Mouse (Mus musculus) layer of hippocampus, postnatal 36 days (tissue): ENCODE measurements around the gene Cpa5. TPM values are rescaled to one million over a fixed set of nuclear protein-coding genes. Genes with fewer than 3 reads are reported as not detected.

Experiments
- DNase-seq, 2 experiments: peaks; one replicate each; pipeline ENCODE4 v3.0.0; 2022
- total RNA-seq, 2 experiments: library from RNA; stranded (reverse); gene quantifications; 2 replicates each; pipeline ENCODE4 v1.2.3; 2021

Cpa5 gene
- total RNA-seq, 2 experiments from 2014 or later = not detected

DNA sequence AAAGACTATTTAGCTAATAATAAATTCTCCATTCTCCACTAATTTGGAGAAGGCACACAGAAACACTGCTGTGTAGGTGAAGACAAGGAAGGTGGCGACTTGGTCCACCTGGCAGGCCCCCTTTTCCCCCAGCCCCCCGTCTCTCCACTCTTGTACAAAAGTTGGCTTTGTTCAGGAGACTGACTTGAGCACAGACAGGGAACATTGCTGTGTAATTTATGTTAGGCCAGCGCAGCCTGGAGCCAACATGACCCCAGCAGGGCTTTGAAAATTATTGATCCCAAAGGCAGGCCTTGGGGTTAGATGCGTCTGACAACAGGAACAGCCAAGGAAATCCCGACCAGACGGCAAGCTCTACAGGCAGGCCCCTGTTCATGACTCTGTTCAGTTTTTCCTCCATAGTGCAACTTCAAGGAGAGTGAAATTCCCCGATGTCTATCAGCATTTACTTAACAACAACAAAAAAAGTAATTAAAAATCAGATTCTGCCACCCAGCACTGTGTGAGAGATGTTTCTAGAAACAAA, 6.4 kb upstream of the Cpa5 start:
- no peak for DNase-seq

- DNase-seq = no peak
Measured at GRCm38 (mm10) chr6:30605111-30605510, 5.7 kb upstream of the Cpa5 start.

GRCm38 (mm10) chr6:30605672-30606071, 5.1 kb upstream of the Cpa5 start:
- no peak for DNase-seq

DNA sequence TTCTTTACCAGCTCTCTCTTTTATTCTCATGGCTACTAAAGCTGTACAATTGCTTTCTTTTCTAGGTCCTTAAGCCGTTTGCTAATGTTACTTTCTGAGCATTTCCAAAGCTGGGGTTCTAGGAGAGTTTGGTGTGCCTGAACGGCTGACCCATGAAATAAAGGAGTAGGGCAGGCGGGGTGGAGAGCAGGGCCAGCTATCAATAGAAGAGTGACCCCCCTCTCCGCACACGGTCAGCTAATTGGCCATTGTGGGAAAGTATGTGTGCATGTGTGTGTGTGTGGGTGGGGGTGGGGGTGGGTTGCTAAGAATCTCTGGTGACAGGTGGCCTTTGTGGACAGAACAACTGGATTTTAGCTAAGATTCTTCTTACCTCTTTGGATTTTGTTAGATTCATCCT, 402 bp downstream of the Cpa5 start:
- no peak for DNase-seq

- DNase-seq = no peak
Measured at GRCm38 (mm10) chr6:30614251-30614650, 3.4 kb downstream of the Cpa5 start.

DNA sequence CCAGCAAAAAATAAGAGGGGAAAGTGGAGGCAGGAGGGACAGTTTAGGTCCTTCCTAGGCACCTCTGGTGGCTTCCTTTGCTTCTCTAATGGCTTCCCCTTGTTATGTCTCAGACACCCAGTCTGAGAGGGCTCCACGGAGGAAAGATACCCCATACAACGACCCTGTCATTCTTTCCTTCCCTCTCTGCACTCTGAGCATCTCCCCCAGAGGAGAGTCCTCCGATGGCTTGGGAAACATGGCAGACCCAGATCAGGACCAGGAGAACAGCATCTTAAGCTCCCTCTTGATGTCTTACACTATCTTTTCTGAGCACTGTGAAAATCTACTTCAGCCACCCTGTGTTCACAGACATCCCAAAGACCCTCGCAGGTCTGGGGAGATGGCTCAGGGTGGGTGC, 4.9 kb downstream of the Cpa5 start:
- no peak for DNase-seq

GRCm38 (mm10) chr6:30616491-30616941, 5.7 kb downstream of the Cpa5 start:
- no peak for DNase-seq

- DNase-seq = no peak
Measured at GRCm38 (mm10) chr6:30617020-30617958, 6.5 kb downstream of the Cpa5 start.

DNA sequence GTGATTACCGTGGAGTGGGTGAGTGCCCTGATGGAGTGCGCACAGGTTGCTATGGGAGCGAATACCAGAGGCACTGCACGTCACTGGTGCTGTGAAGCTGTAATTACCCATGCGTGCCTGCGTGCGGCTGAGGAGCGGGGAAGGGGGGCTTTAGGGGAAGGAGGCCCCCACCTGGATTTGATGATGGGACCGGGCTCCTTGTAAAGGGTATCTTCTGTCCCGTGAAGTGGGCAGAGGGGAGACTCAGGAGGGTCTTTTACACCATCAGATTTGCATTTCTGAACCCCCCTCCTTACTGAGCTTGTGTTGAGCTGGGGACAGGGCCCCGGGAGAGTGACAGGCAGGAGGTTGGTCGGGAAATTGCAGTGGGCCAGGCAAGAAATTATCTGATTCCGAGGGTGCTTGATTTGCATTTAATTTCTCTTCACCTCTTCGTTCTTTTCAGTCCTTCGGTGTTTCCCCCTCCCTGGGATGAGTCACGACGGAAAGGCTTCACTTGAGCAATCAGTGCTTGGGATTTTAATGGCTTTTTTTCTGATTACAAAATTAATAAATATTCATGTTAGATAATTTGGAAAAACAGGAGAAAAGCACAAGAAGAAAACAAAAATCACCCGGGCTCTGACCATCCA, 7.3 kb downstream of the Cpa5 start:
- DNase-seq = peak; percentile 53 to 61

DNA sequence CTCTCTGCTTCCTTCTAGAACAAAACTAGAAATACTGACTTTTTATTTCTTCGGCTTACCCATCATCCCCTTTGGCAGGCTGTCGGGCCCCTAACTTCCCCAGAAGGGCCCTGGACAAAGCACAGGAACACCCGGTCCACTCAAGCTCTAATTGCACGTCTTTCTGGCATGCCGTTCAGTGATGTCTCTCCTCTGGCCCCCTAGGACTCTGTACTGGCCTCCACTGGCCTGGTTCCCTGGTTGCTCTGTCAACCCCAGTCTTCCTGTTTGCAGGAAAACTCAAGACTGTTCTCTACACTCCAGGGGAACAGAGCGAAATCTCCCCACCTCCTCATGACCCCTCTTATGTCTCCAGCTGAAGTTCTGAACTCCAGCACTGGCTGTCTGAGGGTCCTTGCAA, 7.9 kb downstream of the Cpa5 start:
- no peak for DNase-seq

DNA sequence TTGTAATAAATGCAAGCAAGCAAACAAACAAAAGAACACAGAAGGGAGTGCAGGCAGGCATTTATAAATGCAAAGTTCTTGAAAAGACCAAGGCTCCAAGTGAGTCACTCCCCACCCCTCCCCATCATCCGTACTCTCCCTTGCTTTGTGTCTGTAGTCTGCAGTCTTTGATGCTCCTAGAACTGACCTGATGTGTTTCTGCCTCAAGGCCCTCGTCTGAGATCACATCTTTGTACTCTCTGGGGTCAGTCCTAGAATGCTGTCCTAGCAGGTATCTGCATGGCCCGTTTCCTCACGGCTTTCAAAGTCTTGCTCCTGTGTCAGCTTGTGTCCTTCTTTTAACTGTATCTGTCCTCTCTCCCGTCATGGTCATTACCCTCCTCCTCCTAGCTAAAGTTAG, 8.8 kb downstream of the Cpa5 start:
- DNase-seq = no peak

GRCm38 (mm10) chr6:30620591-30620990, 9.8 kb downstream of the Cpa5 start:
- DNase-seq = no peak

DNA sequence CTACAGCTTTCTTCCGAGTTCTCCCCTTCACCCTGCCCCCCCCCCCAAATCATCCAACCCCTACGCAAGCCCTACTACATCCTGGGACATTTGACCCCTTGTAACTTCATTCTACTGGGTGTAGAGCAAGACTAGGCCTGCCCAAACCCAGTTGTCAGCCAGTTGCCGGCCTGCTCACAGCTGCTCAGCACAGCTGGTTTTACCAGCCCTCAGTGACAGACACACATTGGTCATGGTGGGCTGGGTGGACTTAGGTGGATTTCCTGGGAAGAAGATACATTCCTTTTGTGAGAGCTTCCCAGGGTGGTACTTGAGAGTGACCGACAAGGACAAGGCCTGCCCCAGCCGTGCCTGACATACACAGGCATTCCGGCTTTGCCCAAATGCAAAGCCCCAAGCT, 10.2 kb downstream of the Cpa5 start:
- no peak for DNase-seq

- no peak for DNase-seq
Measured at GRCm38 (mm10) chr6:30621986-30622389, 11.2 kb downstream of the Cpa5 start.

GRCm38 (mm10) chr6:30624763-30625162, 14.0 kb downstream of the Cpa5 start:
- DNase-seq = no peak

GRCm38 (mm10) chr6:30628152-30628551, 17.3 kb downstream of the Cpa5 start:
- peak; percentile 30 to 51 for DNase-seq

- DNase-seq = no peak
Measured at GRCm38 (mm10) chr6:30629989-30630388, 19.2 kb downstream of the Cpa5 start.

GRCm38 (mm10) chr6:30635361-30635862, 24.6 kb downstream of the Cpa5 start:
- no peak for DNase-seq

- DNase-seq = no peak
Measured at GRCm38 (mm10) chr6:30636186-30636842, 25.5 kb downstream of the Cpa5 start.

- no peak for DNase-seq
Measured at GRCm38 (mm10) chr6:30638674-30639268, 28.0 kb downstream of the Cpa5 start, which contains the start of gene Cpa1. Gene Cpa1 (plus strand): TSS chr6:30639218.

GRCm38 (mm10) chr6:30643694-30644460, 33.1 kb downstream of the Cpa5 start:
- no peak for DNase-seq
